Mouse (Mus musculus) megakaryocyte-erythroid progenitor cell, adult 5 weeks (primary cell): ENCODE results near the gene Gm5726. TPM values are rescaled to one million over a fixed set of nuclear protein-coding genes. Genes with fewer than 3 reads are reported as not detected.

Experiments used
- polyA plus RNA-seq: library from polyadenylated mRNA; stranded (reverse); fragments of >175 nt; gene quantifications from 2 replicates; pipeline ENCODE4 v1.2.3, GENCODE M21; 2012

Gene Gm5726
- not detected in 2 replicates for polyA plus RNA-seq

DNA sequence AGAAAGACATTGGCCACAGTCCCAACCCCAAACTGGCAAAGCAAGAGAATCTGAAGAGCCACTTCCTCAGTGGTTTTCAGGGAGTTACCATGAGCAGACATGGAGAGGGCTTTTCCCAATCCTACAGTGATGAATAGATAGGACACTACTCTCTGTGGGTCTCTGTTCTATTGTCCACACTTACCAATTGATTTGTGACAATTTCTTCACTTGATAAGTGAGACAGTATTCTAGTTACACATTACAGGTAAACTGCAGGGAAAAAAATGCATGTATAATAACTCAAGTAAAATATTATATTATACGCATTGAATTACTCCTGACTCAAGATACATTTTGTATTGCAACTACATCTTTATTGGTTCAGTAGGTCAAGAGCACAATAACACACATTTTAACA, at the start of gene Gm5726:
Gm5726 (minus strand) TSS at position 101 of the 400 bp plus-strand sequence.

DNA sequence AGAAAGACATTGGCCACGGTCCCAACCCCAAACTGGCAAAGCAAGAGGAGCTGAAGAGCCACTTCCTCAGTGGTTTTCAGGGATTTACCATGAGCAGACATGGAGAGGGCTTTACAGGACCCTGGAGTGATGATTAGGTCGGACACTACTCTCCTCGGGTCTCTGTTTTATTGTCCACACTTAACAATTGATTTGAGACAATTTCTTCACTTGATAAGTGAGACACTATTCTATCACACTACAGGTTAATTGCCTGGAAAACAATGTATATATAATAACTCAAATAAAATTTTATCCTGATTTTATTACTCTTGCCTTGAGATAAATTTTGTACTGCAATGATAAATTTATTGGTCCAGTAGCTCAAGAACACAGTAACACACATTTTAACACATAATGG, 30.6 kb upstream of the Gm5726 start, which contains the start of gene Gm4141:
Gm4141 (minus strand) TSS at position 101 of the 400 bp plus-strand sequence.

DNA sequence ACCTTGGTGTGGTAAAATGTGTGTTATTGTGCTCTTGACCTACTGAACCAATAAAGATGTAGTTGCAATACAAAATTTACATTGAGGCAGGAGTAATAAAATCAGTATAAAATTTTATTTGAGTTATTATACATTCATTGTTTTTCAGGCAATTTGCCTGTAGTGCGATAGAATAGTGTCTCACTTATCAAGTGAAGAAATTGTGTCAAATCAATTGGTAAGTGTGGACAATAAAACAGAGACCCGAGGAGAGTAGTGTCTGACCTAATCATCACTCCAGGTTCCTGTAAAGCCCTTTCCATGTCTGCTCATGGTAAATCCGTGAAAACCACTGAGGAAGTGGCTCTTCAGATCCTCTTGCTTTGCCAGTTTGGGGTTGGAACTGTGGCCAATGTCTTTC, 12.0 kb downstream of the Gm5726 start, which contains the start of gene Vmn1r104:
Vmn1r104 (plus strand) TSS at position 301 of the 400 bp plus-strand sequence.

DNA sequence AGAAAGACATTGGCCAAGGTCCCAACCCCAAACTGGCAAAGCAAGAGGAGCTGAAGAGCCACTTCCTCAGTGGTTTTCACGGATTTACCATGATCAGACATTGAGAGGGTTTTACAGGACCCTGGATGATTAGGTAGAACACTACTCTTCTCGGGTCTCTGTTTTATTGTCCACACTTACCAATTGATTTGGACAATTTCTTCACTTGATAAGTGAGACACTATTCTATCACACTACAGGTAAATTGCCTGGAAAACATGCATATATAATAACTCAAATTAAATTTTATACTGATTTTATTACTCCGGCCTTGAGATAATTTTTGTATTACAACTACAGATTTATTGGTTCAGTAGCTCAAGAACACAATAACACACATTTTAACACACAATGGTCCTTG, 35.1 kb downstream of the Gm5726 start, which contains the start of gene Vmn1r103:
Vmn1r103 (minus strand) TSS at position 101 of the 400 bp plus-strand sequence.

Other genes with a start within 250 kb of the Gm5726 start
- gene Gm4133, start 211.7 kb downstream of the Gm5726 start, polyA plus RNA-seq, result not detected in 2 replicates
- not detected in 2 replicates for gene Gm5728, start 170.3 kb downstream of the Gm5726 start, polyA plus RNA-seq
- not detected in 2 replicates for gene Vmn1r100, start 127.8 kb downstream of the Gm5726 start, polyA plus RNA-seq
- gene Vmn1r101, start 103.2 kb downstream of the Gm5726 start, polyA plus RNA-seq, result not detected in 2 replicates
- gene Gm10670, start 70.8 kb downstream of the Gm5726 start, polyA plus RNA-seq, result not detected in 2 replicates
- gene Vmn1r103, start 35.2 kb downstream of the Gm5726 start, polyA plus RNA-seq, result not detected in 2 replicates
- gene Vmn1r104, start 11.9 kb downstream of the Gm5726 start, polyA plus RNA-seq, result not detected in 2 replicates
- not detected in 2 replicates for gene Gm4141, start 30.5 kb upstream of the Gm5726 start, polyA plus RNA-seq
- not detected in 2 replicates for gene Gm4513, start 53.3 kb upstream of the Gm5726 start, polyA plus RNA-seq
- gene Vmn1r107, start 123.2 kb upstream of the Gm5726 start, polyA plus RNA-seq, result not detected in 2 replicates
- gene Vmn1r111, start 157.5 kb upstream of the Gm5726 start, polyA plus RNA-seq, result not detected in 2 replicates
- not detected in 2 replicates for gene Gm10668, start 184.9 kb upstream of the Gm5726 start, polyA plus RNA-seq
- gene Vmn1r112, start 225.4 kb upstream of the Gm5726 start, polyA plus RNA-seq, result not detected in 2 replicates
- gene Vmn1r113, start 241.5 kb upstream of the Gm5726 start, polyA plus RNA-seq, result not detected in 2 replicates